Mouse (Mus musculus): ENCODE data around the gene Cfhr1.

Cfhr1 gene

DNA sequence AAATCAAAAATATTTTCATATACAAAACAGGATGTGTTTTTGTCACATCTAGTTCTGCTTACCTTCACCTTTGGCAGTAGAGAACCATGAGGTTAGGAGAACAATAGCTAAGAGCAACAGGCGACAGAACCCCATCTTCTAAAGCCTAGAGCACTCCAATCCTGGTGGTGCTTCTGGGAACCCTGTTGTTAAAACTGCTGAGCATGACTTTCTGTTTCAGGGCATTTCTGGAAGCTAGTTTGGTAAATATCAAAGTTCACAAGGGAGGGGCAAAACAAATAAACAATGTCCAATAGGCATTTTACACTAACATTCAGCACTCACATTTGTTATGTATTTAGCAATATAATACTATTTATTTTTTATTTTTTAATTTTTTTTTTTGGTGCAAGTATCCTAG lies at the start of gene Cfhr1:
Cfhr1 (minus strand) TSS at position 249 of the 400 bp plus-strand sequence.
- no peak for DNase-seq (ENCODE audit: low spot score in 2 of 2)

DNA sequence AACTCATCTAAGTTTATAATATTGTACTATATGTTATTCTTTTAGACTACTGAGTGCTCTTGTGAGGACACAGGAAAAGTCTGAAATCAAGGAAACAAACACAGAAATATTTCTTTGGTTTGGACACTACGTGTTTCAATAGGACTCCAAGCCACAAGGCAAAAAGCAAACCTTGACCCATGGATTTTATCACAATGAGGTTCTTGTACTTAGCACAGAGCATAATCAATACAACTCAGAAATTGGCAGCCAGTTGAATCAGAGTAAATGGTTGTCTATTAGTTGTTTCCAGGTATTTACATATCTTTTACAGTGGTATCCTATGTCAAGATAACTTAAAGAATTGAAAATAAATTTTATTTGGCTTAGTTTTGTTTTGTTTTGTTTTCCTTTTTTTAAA lies 8.8 kb downstream of the Cfhr1 start:
- DNase-seq (ENCODE audit: low spot score in 2 of 2): no peak

DNA sequence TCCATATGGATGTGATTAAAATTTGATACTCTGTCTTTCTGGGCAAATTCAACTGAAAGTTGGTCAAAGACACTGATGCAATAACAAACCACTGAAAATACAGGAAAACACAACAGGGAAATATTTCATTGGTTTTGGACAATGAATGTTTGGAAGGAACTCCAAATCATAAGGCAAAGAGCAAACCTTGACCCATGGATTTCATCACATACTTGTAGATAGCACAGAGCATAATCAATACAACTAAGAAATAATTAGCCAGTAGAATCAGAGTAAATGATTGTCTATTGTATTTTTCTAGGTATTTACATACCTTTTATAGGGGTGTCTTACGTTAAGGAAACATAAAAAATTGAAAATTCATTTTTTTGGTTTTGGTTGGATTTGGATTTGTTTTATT lies 11.5 kb downstream of the Cfhr1 start:
- DNase-seq (ENCODE audit: low spot score in 2 of 2): no peak

- no peak for DNase-seq (ENCODE audit: low spot score in 2 of 2)
Measured at GRCm38 (mm10) chr1:139514556-139514955, 45.5 kb downstream of the Cfhr1 start.

DNA sequence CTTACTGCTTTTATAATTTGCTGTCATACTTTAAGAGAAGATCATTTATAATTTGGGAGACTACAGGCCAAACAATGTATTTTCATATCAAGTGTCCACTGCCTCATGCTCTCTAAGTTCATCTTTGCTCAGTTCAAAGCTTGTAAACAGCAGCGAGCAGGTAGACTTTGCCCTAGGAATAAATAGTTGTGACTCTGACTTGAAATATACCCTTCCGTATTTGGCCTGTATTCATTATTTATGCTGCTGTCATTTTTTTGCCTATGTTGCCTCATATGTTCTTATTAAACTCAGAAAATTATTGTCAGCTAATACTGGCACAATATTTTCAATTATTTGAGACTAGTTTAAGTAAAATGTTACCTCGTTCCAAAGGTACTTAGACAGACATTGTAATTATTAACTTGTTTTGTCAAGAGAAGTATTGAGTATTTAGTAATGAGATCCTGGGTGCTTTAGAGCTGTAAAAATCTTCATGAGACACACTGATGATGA lies 58.8 kb downstream of the Cfhr1 start, which contains the start of gene F13b:
F13b (plus strand) TSS at position 445 of the 495 bp plus-strand sequence.
- no peak for DNase-seq (ENCODE audit: low spot score in 2 of 2)

DNA sequence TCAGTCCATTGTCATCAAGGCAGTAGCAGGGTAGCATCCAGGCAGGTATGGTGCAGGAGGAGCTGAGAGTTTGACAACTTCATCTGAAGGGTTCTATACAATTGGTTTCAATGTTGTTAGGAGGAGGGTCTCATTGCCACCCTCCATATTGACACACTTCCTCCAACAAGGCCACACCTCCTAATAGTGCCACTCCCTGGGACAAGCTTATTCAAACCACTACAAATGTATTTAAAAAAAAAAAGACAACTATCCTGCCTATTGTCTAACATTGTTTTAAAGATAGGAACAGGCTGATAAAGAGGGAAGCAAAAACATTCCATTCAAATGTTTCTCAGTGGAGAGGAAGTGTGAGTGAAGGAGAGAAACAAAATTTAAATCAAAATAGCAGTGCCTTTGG lies 60.3 kb downstream of the Cfhr1 start:
- no peak for DNase-seq (ENCODE audit: low spot score in 2 of 2)
